7 mouse cellular contexts compared by ENCODE assay signal in the genomic region with DNA sequence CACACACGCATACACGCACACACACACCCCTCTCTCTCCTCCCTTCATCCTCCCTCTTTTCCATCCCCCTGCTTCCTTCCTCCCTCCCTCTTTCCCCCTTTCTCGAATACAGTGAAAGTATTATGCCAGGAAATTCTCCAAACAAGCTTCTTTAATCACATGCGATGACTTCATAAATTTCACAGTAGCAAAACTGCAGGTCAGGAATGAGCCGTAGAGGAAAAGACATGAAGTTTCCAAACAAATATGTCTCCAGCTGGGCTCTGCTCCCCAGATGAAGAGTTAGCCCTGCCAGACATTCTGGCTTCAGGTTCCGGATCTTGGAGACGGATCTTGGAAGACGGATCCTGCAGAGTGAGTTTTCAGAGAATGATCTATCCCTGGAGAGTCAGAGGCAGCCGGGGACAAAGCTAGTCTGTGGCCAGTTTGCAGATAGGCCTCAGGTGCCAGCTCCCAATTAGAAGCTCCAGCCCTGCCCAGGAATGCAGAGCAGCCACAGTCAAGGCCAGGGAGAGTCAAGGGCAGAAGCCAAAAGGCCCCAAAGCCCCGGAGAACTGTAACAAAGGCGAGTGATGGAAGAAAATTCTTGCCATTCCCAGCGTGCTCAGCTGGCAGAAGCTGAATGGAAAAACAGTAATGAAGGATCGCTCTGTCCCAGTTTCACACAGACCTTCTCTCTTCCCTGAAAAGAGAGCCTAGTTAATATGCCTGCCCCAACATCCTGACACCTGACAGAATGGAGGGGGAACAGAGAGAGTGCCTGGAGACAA.
A peak's percentile ranks its signal among the peaks of the same experiment; 100 is the strongest.
DNase-seq lines count a peak whose midpoint lies in the region; ATAC-seq lines count a peak whose summit lies in the region.

No protein-coding gene starts in this region.

- 38% methylated on average over 13 of the region's 13 CpGs for WGBS in intestine, embryonic 14.5 days
- 21% methylated on average over 13 of the region's 13 CpGs for WGBS in neural tube, embryonic 13.5 days

- H3K27me3 ChIP-seq in intestine, embryonic 14.5 days (replicated peaks; ENCODE audit: control insufficient read depth, insufficient read depth, low read length): no peaks in the 10 kb centered on the region
- H3K27me3 ChIP-seq in neural tube, embryonic 13.5 days: no peaks in the 10 kb centered on the region

- H3K27ac ChIP-seq in intestine, embryonic 14.5 days (ENCODE audit: low read depth): peak overlapping the region; percentile 80
- H3K27ac ChIP-seq in neural tube, embryonic 13.5 days (replicated peaks): peak overlapping the region; percentile 87

- H3K9me3 ChIP-seq in intestine, embryonic 14.5 days (ENCODE audit: control insufficient read depth, low read length): no peaks in the 10 kb centered on the region
- H3K9me3 ChIP-seq in neural tube, embryonic 13.5 days: no peaks in the 10 kb centered on the region

- peak; percentile 59; the same call in 1 of the 2 replicates for ATAC-seq in intestine, embryonic 14.5 days (replicated peaks; ENCODE audit: low FRiP score, low TSS enrichment, low read depth)
- peak; percentile 33 for ATAC-seq in neural tube, embryonic 13.5 days (ENCODE audit: low read depth)

- intact Hi-C loops in gastrocnemius, postnatal 14 days (cut with DNase I; ENCODE audit: low total_unique reads): loop anchor here (5.0 kb wide), 1 partner anchor 85 kb away; no protein-coding TSS in a partner anchor

- peak; percentile 73 for DNase-seq in adrenal gland, postnatal 10 days
- peak; percentile 61 to 68 for DNase-seq in cerebellum, postnatal 25 days
- peak; percentile 81 for DNase-seq in gastrocnemius, postnatal 14 days
- DNase-seq in intestine, embryonic 14.5 days (ENCODE audit: low spot score): peak; percentile 66
- DNase-seq in left cerebral cortex, adult 8-10 months (ENCODE audit: low spot score in 2 of 2): peak; percentile 42 to 60
- DNase-seq in liver: no peak

- H3K4me2 ChIP-seq in intestine, embryonic 14.5 days (ENCODE audit: low read length): peak overlapping the region; percentile 6; the same call in 1 of the 2 replicates
- H3K4me2 ChIP-seq in neural tube, embryonic 13.5 days: no peak overlapping the region

- no peak overlapping the region for H3K9ac ChIP-seq in intestine, embryonic 14.5 days (ENCODE audit: low read length)
- no peak overlapping the region for H3K9ac ChIP-seq in neural tube, embryonic 13.5 days

- H3K4me1 ChIP-seq in intestine, embryonic 14.5 days (replicated peaks; ENCODE audit: control insufficient read depth, insufficient read depth, low read length): no peaks in the 10 kb centered on the region; the same call in 1 of the 2 replicates
- peaks cover 62% of the 10 kb centered on the region for H3K4me1 ChIP-seq in neural tube, embryonic 13.5 days (replicated peaks)

- no peak overlapping the region for H3K4me3 ChIP-seq in intestine, embryonic 14.5 days (ENCODE audit: low read depth, low read length)
- H3K4me3 ChIP-seq in neural tube, embryonic 13.5 days: no peak overlapping the region

- no peaks in the 10 kb centered on the region for H3K36me3 ChIP-seq in intestine, embryonic 14.5 days (ENCODE audit: control insufficient read depth, insufficient read depth, low read length)
- no peaks in the 10 kb centered on the region for H3K36me3 ChIP-seq in neural tube, embryonic 13.5 days
